Mouse (Mus musculus): ENCODE data around the gene Cd52. TPM values are rescaled to one million over a fixed set of nuclear protein-coding genes. Genes with fewer than 3 reads are reported as not detected.

The Cd52 gene
- polyA plus RNA-seq, 1 experiment from 2014 or later, result 20.3 TPM

DNA sequence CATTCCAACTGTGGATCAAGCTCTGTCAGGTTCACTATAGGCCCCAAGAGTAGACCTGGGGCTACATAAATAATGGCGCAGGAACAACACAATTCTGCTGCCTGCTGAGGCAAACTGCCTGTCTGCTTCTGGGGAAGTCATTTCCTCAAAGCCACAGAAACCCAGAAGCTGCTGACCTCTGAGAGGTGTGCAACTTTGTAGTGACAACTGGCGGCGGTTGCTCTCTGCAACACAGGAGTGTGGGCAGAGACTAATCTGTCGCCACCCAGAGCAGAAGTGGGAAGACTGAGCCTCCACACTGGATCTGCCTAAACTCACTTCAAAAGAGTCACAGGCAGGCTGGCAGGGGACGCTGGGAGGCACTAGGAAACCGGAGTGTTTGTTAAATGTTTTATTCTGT, 34.6 kb upstream of the Cd52 start:
- no peaks in the 10 kb centered on the region for H3K27me3 ChIP-seq (ENCODE audit: control insufficient read depth, insufficient read depth, low read length)
- H3K36me3 ChIP-seq (ENCODE audit: control insufficient read depth, insufficient read depth, low read length), result peaks cover 2% of the 10 kb centered on the region; the same call in 1 of the 2 replicates
- ATAC-seq (ENCODE audit: low FRiP score, low TSS enrichment) (no peak), DNase-seq (ENCODE audit: low spot score) (peak; percentile 48)
- peak overlapping the region; percentile 84 for H3K4me3 ChIP-seq (ENCODE audit: low read depth, low read length)
- H3K9me3 ChIP-seq (ENCODE audit: control insufficient read depth, low read length), result no peaks in the 10 kb centered on the region
- peak overlapping the region; percentile 95 for H3K27ac ChIP-seq (replicated peaks)
- H3K4me1 ChIP-seq (replicated peaks; ENCODE audit: control insufficient read depth, insufficient read depth), result 0 out of 2 replicates have a peak, but pooled peaks cover 2% of the 10 kb centered on the region
- 29% methylated on average over 6 of the region's 6 CpGs for WGBS
- H3K4me2 ChIP-seq (replicated peaks; ENCODE audit: low read depth), result peak overlapping the region; percentile 79
- H3K9ac ChIP-seq (ENCODE audit: low read length), result peak overlapping the region; percentile 81
- TF ChIP-seq EP300 (optimal IDR thresholded peaks at IDR 0.05) (no peak), CTCF (IDR thresholded peaks at IDR 0.05; ENCODE audit: low read depth) (no peak)

DNA sequence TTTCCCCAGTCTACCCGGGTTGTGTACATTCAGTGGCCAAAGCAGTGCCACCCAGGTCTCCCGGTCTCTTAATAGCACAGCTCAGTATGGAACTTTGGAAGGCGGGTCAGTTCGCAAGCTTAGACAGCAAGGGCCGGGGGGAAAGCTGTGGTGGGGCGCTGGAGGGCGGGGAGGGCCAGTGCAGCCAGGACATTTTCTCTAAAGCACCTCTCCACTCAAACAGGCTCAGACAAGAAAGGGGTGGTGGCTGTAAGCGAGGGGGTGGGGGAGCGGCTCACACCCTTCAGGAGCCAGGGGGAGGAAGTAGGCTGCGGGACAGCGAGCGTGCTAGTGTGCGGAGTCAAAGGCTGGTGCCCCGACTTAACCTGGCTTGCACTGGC, 34.1 kb upstream of the Cd52 start:
- Histone ChIP-seq H3K36me3 (ENCODE audit: control insufficient read depth, insufficient read depth, low read length) (peaks cover 2% of the 10 kb centered on the region; the same call in 1 of the 2 replicates), H3K9me3 (ENCODE audit: control insufficient read depth, low read length) (no peaks in the 10 kb centered on the region), H3K4me1 (replicated peaks; ENCODE audit: control insufficient read depth, insufficient read depth) (0 out of 2 replicates have a peak, but pooled peaks cover 2% of the 10 kb centered on the region), H3K27ac (replicated peaks) (peak overlapping the region; percentile 95), H3K4me3 (ENCODE audit: low read depth, low read length) (peak overlapping the region; percentile 84), H3K9ac (ENCODE audit: low read length) (peak overlapping the region; percentile 81), H3K27me3 (ENCODE audit: control insufficient read depth, insufficient read depth, low read length) (no peaks in the 10 kb centered on the region), H3K4me2 (replicated peaks; ENCODE audit: low read depth) (peak overlapping the region; percentile 79)
- WGBS, result 1% methylated on average over 14 of the region's 14 CpGs
- DNase-seq (ENCODE audit: low spot score), result peak; percentile 79
- no peak for TF ChIP-seq CTCF (IDR thresholded peaks at IDR 0.05; ENCODE audit: low read depth)
- TF ChIP-seq EP300 (optimal IDR thresholded peaks at IDR 0.05), result peak; percentile 66
- ATAC-seq (ENCODE audit: low FRiP score, low TSS enrichment), result peak; percentile 74

DNA sequence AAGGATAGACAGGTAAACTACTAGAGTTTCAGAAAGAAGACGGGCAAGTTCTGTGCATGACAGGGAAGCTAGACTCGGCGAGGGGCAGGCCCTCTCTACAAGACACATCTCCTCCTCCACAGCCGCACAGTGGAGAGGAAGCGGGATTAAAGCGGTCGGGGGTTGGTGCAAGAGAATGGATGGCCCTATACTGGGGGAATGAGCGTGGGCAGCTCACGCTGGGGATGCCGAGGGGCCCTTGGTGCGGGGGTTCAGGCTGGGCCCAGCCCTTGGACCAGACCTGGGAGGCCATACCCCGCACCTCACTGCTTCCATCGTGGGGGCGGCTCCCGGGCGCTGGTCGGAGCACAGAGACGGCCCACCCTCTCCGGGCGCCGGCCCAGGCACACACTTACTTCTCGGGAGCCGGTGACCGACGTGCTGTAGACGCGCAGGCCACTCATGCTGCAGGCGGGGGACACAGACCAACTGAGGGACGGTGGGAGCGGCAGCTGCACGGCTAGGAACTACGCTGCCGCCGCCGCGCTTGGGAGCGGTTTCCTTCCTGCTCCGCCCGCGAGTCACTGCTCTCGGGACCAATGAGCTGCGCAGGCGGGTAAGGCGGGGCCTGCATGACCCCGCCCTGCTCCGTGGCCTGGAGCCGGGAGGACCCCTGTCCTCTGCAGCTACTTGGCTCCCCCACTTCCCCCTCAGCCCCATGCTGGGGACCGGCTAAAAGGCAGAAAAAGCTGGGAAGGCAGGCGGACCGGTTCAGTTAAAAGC, 33.5 kb upstream of the Cd52 start, which contains the start of gene Sh3bgrl3:
Sh3bgrl3 (minus strand) TSS at position 569 of the 762 bp plus-strand sequence.
- peak; percentile 90 for ATAC-seq (ENCODE audit: low FRiP score, low TSS enrichment)
- Histone ChIP-seq H3K27ac (replicated peaks) (peak within 1 kb of the TSS; percentile 95), H3K4me1 (replicated peaks; ENCODE audit: control insufficient read depth, insufficient read depth) (0 out of 2 replicates have a peak, but pooled peaks cover 2% of the 10 kb centered on the region), H3K36me3 (ENCODE audit: control insufficient read depth, insufficient read depth, low read length) (peaks cover 2% of the 10 kb centered on the region; the same call in 1 of the 2 replicates), H3K9me3 (ENCODE audit: control insufficient read depth, low read length) (no peaks in the 10 kb centered on the region), H3K9ac (ENCODE audit: low read length) (peak within 1 kb of the TSS; percentile 81), H3K4me2 (replicated peaks; ENCODE audit: low read depth) (peak within 1 kb of the TSS; percentile 79), H3K4me3 (ENCODE audit: low read depth, low read length) (peak within 1 kb of the TSS; percentile 84), H3K27me3 (ENCODE audit: control insufficient read depth, insufficient read depth, low read length) (no peaks in the 10 kb centered on the region)
- peak; percentile 94 for DNase-seq (ENCODE audit: low spot score)
- TF ChIP-seq EP300 (optimal IDR thresholded peaks at IDR 0.05) (no peak), CTCF (IDR thresholded peaks at IDR 0.05; ENCODE audit: low read depth) (peak; percentile 4; the same call in 1 of the 2 replicates)
- 1% methylated on average over 50 of the region's 50 CpGs for WGBS

DNA sequence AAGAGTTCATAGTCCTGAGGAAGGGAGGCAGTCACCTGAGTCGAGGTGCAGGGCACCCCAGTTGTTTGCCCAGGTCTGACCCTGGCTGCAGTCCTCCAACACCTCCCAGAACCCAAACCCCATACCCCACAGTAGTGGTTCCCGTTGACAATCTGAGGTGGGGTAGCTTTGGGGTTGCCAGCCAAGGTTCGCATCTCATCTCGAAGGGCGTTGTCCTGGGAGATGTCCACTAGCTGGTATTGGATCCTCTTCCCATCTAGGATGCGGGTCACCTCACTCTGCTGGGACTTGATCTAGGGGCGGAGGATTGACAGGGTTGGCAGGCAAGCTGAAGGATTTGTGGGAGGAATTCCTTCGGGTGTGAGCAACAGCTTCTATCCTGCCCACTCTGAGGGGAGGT, 32.9 kb upstream of the Cd52 start:
- Histone ChIP-seq H3K9ac (ENCODE audit: low read length) (peak overlapping the region; percentile 81), H3K4me1 (replicated peaks; ENCODE audit: control insufficient read depth, insufficient read depth) (0 out of 2 replicates have a peak, but pooled peaks cover 2% of the 10 kb centered on the region), H3K36me3 (ENCODE audit: control insufficient read depth, insufficient read depth, low read length) (peaks cover 2% of the 10 kb centered on the region; the same call in 1 of the 2 replicates), H3K4me2 (replicated peaks; ENCODE audit: low read depth) (peak overlapping the region; percentile 79), H3K4me3 (ENCODE audit: low read depth, low read length) (peak overlapping the region; percentile 84), H3K27ac (replicated peaks) (peak overlapping the region; percentile 95; the same call in 1 of the 2 replicates), H3K27me3 (ENCODE audit: control insufficient read depth, insufficient read depth, low read length) (no peaks in the 10 kb centered on the region), H3K9me3 (ENCODE audit: control insufficient read depth, low read length) (no peaks in the 10 kb centered on the region)
- 48% methylated on average over 8 of the region's 8 CpGs for WGBS
- ATAC-seq (ENCODE audit: low FRiP score, low TSS enrichment), result no peak
- no peak for DNase-seq (ENCODE audit: low spot score)
- no peak for TF ChIP-seq CTCF (IDR thresholded peaks at IDR 0.05; ENCODE audit: low read depth)
- TF ChIP-seq EP300 (optimal IDR thresholded peaks at IDR 0.05), result no peak

DNA sequence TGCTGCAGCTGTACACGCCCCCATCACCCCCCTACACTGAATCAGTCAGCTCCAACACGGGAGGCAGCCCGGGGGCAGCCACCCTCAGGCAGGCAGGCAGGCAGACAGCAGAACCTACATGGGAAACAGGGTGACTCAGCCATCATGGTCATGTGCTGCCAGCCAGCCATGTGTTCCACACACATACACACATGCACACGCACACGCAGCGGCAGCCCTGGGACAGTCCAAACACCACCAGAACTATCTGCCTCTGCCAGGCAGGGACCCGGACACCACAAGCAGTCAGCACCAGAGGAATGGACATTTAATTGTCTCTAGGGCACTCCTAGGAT, 32.2 kb upstream of the Cd52 start:
- H3K9ac ChIP-seq (ENCODE audit: low read length), result 0 out of 2 replicates have a peak overlapping the region, but pooled peaks have one; percentile 18
- H3K4me2 ChIP-seq (replicated peaks; ENCODE audit: low read depth), result peak overlapping the region; percentile 79
- H3K27me3 ChIP-seq (ENCODE audit: control insufficient read depth, insufficient read depth, low read length), result no peaks in the 10 kb centered on the region
- 80% methylated on average over 7 of the region's 7 CpGs for WGBS
- H3K4me3 ChIP-seq (ENCODE audit: low read depth, low read length), result no peak overlapping the region
- no peak for TF ChIP-seq EP300 (optimal IDR thresholded peaks at IDR 0.05)
- TF ChIP-seq CTCF (IDR thresholded peaks at IDR 0.05; ENCODE audit: low read depth), result no peak
- DNase-seq (ENCODE audit: low spot score), result no peak
- no peak overlapping the region for H3K27ac ChIP-seq (replicated peaks)
- 0 out of 2 replicates have a peak, but pooled peaks cover 2% of the 10 kb centered on the region for H3K4me1 ChIP-seq (replicated peaks; ENCODE audit: control insufficient read depth, insufficient read depth)
- no peak for ATAC-seq (ENCODE audit: low FRiP score, low TSS enrichment)
- H3K36me3 ChIP-seq (ENCODE audit: control insufficient read depth, insufficient read depth, low read length), result peaks cover under 1% of the 10 kb centered on the region; the same call in 1 of the 2 replicates
- no peaks in the 10 kb centered on the region for H3K9me3 ChIP-seq (ENCODE audit: control insufficient read depth, low read length)

Measured in stomach, postnatal 0 days (tissue).